Mouse (Mus musculus): ENCODE data around the gene Hectd2. TPM values are rescaled to one million over a fixed set of nuclear protein-coding genes. Genes with fewer than 3 reads are reported as not detected.

Gene Hectd2
- total RNA-seq, 2 experiments from 2014 or later: 5.5 to 6.8 TPM

DNA sequence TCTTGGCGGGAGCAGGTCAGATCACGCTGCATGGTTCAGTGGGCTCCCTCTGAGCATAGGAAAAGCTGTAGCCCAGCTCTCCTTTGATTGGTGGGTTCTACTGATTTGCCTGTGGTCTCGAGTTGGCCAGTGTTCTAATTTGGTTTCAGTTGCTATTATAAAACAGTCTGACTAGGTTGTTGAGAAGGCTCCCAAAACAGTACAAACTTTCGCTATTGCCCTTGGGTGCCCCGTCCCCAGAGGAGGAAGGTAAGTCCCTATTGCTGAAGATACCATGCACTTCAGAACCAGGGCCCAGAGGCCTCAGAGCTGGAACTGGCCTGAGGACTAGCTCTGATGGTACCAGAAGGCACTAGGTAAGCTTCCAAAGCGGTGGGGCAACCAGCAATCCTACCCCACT lies 112.9 kb downstream of the Hectd2 start:
- no peak for DNase-seq
- Histone ChIP-seq H3K27ac (no peak overlapping the region), H3K4me3 (no peak overlapping the region)
- intact Hi-C loops (cut with DNase I): no loop called here
- no peak for TF ChIP-seq CTCF (IDR thresholded peaks at IDR 0.05)

DNA sequence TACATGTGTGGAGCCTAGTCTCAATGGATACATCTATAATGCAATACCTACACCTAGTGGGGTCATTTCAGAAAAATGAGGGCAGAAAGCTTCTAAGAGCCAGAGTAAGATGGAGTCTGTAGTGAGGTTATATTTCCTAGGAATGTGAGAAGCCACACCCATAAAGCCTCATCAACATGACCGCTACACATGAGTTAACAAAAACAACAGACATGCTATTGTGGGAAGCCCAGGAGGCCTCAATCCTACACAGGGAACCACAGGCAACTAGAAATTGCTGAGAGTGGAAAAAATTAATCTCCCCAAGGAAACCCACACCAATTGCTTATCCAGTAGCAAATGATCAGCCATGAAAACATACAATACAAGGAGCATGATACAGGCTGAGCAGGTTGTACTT lies 113.7 kb downstream of the Hectd2 start:
- TF ChIP-seq CTCF (IDR thresholded peaks at IDR 0.05): no peak
- H3K4me3 ChIP-seq: no peak overlapping the region
- intact Hi-C loops (cut with DNase I): no loop called here
- no peak overlapping the region for H3K27ac ChIP-seq
- no peak for DNase-seq

DNA sequence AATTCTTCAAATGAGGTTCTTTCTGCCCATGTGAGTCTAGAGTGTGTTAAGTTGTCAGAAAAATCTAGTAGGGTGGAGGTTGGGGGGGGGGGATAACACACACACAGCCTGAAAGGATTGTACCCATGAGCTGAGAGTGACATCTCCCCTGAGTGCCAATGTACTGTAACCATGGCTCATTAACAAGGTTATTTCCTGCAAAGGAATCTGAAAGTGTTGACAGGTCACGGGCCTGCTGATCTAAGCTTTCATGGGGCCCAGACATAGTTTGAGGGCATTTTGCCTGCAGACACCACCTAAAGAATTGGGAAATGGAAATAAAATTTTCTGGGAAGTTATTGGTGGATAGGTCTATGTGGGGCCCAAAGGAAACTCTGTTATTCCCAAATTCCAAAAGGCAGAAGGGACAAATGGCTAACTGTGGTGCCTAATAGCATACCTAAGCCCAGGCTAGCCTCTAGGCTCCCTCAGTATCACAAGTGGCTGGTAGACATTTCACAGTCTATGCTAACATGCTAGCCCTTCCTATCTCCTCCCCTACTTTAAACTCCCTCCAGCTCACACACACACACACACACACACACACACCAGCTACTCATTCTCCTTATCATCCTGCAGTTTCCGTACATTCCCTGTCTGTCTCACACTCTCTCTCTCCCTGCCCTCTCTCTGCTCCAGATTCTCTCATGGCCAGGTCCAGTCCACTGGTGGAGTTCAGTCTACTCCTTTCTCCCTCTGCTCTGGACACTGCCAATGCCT lies 114.6 kb downstream of the Hectd2 start:
- no peak for DNase-seq
- Histone ChIP-seq H3K27ac (no peak overlapping the region), H3K4me3 (no peak overlapping the region)
- no peak for TF ChIP-seq CTCF (IDR thresholded peaks at IDR 0.05)
- intact Hi-C loops (cut with DNase I): no loop called here

DNA sequence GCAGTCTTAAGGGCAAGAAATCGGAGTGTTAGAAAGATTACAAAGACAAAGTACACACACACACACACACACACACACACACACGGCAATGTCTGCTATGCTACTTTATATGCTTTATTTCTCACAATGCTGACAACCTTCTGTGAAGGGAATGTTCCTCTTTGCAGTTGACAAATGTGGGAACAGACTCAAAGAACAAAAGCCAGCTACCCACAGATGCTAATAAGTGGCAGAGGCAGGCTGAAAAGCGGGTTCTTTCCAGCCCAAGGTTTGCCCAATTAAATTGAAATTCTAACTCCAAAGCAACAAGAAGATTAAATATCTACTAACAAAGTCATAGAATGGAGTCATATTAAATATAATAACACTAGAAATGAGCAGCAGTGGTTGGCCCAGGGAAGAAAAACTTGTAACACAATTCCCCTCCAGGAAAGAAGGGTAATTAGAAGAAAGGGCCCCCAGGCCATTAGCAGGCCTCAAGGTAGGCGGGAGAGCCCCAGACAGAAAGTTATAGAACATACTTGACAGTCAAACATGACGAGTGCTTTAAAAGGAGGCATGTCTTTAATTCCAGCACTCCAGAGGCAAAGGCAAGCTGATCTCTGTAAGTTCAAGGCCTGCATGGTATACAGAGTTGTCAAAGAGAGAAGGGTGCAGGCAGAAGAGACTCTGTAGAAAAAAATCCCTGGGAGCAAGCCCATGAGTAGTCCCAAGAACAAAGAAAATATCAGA lies 115.4 kb downstream of the Hectd2 start:
- no peak overlapping the region for H3K4me3 ChIP-seq
- no peak for TF ChIP-seq CTCF (IDR thresholded peaks at IDR 0.05)
- no peak for DNase-seq
- intact Hi-C loops (cut with DNase I): no loop called here
- no peak overlapping the region for H3K27ac ChIP-seq

Other genes starting within 250 kb of the Hectd2 start
- gene Pcgf5, start 206.3 kb upstream of the Hectd2 start, total RNA-seq (2021): 10 to 100 TPM; 34.0 to 38.7 TPM
- 100 to 1,000 TPM; 675 to 775 TPM for gene Ppp1r3c, start 182.0 kb downstream of the Hectd2 start, total RNA-seq (2021)

All from gastrocnemius, adult 2 months (tissue).